Mouse (Mus musculus) liver, embryonic 14.5 days (tissue): ENCODE results near the gene Exoc4. TPM values are rescaled to one million over a fixed set of nuclear protein-coding genes. Genes with fewer than 3 reads are reported as not detected.

Experiments used
- ATAC-seq: fragments of 200-750 bp; cut with Nextera tagmentation; 2 replicates; pipeline ENCODE4 v1.8.0; 2017; ENCODE audit warnings: moderate number of reproducible peaks, mild to moderate bottlenecking, moderate library complexity; ENCODE audit not compliant: insufficient read depth
- DNase-seq, 3 experiments: peaks; one replicate each; pipeline ENCODE4 v3.0.0-alpha.2; 2012 to 2013; ENCODE audit warnings: low read depth in 3 of 3, low spot score in 3 of 3
- H3K27ac ChIP-seq: fragments of 300-500 bp; sonication (generic); 2 replicates; pipeline ENCODE4 v1.5.1; 2014; ENCODE audit warnings: moderate library complexity, mild to moderate bottlenecking, control low read depth, inconsistent platforms
- H3K27me3 ChIP-seq: fragments of 300-500 bp; sonication (generic); 2 replicates; pipeline ENCODE4 v1.6.1; 2014; ENCODE audit warnings: mild to moderate bottlenecking, low read length, moderate library complexity; ENCODE audit not compliant: control insufficient read depth, insufficient read depth
- H3K36me3 ChIP-seq: fragments of 300-500 bp; sonication (generic); replicated peaks from 2 replicates; pipeline ENCODE4 v1.6.1; 2014; ENCODE audit warnings: low read depth; ENCODE audit not compliant: control insufficient read depth, insufficient read depth
- H3K4me1 ChIP-seq, 2 experiments: fragments of 200-500 bp in 1 of 2; fragments of 300-500 bp in 1 of 2; sonication (generic) in 1 of 2; replicated peaks; 2 replicates each; pipeline ENCODE4 v1.6.1; 2012 to 2014; ENCODE audit warnings: antibody characterized with exemption in 1 of 2, inconsistent platforms in 1 of 2, low read length in 1 of 2; ENCODE audit not compliant: control insufficient read depth in 2 of 2, insufficient read depth in 2 of 2
- H3K4me2 ChIP-seq: fragments of 300-500 bp; sonication (generic); 2 replicates; pipeline ENCODE4 v1.6.1; 2014; ENCODE audit warnings: low read depth, mild to moderate bottlenecking, control low read depth, moderate library complexity
- H3K4me3 ChIP-seq, 2 experiments: fragments of 200-500 bp in 1 of 2; fragments of 300-500 bp in 1 of 2; sonication (generic) in 1 of 2; 2 replicates each; pipeline ENCODE4 v1.5.1; 2012 to 2014; ENCODE audit warnings: low read depth in 2 of 2, low read length in 2 of 2, mild to moderate bottlenecking in 2 of 2, control low read depth in 1 of 2, inconsistent platforms in 1 of 2, moderate library complexity in 1 of 2; ENCODE audit not compliant: insufficient read depth in 1 of 2
- H3K9ac ChIP-seq: fragments of 300-500 bp; sonication (generic); replicated peaks from 2 replicates; pipeline ENCODE4 v1.6.1; 2014; ENCODE audit warnings: mild to moderate bottlenecking, control low read depth, moderate library complexity
- H3K9me3 ChIP-seq: fragments of 300-500 bp; sonication (generic); 2 replicates; pipeline ENCODE4 v1.6.1; 2016; ENCODE audit warnings: low read length, mixed read lengths; ENCODE audit not compliant: control insufficient read depth
- CTCF ChIP-seq: IDR thresholded peaks from 2 replicates; pipeline ENCODE4 v1.5.1; 2016; ENCODE audit warnings: antibody characterized with exemption, low read depth, control low read depth
- EP300 ChIP-seq: IDR thresholded peaks from 2 replicates; pipeline ENCODE4 v1.6.1; 2016; ENCODE audit warnings: antibody characterized with exemption, low read depth
- WGBS: fragments of 180-500 bp; shearing (Covaris S2); extraction: QIAGEN DNeasy Blood & Tissue Kit; methylation state at CpG from one replicate; pipeline ENCODE4 v1.1.7; 2014; ENCODE audit not compliant: insufficient replicate concordance; 5-methylcytosine and 5-hydroxymethylcytosine counted together
- polyA plus RNA-seq, 2 experiments: library from polyadenylated mRNA; depleted of rRNA in 1 of 2; stranded (reverse) in 1 of 2; unstranded in 1 of 2; fragments of >200 nt; fragmentation: Nextera tagmentation in 1 of 2; extraction: Ambion mirVana in 1 of 2; gene quantifications; 2 replicates each; pipeline versions ENCODE4 v1.2.1 to v1.2.3; 2012 to 2014

Exoc4 gene
- polyA plus RNA-seq, 2 experiments, result 4.9 to 7.0 TPM

- Histone ChIP-seq H3K9ac (no peak overlapping the region), H3K36me3 (no peaks in the 10 kb centered on the region), H3K4me1 (no peaks in the 10 kb centered on the region), H3K9me3 (no peaks in the 10 kb centered on the region), H3K27me3 (no peaks in the 10 kb centered on the region), H3K27ac (no peak overlapping the region), H3K4me3 (no peak overlapping the region), H3K4me2 (no peak overlapping the region)
- ATAC-seq (no peak), DNase-seq (no peak)
- no peak for TF ChIP-seq CTCF
- no peak for TF ChIP-seq EP300
- WGBS, result 80% methylated on average over 4 of the region's 4 CpGs
Measured at GRCm38 (mm10) chr6:33708907-33709306, 460.0 kb downstream of the Exoc4 start.

- no peak overlapping the region for H3K27ac ChIP-seq
- no peaks in the 10 kb centered on the region for H3K9me3 ChIP-seq
- no peak overlapping the region for H3K4me3 ChIP-seq
- H3K36me3 ChIP-seq, result no peaks in the 10 kb centered on the region
- no peak for ATAC-seq
- no peaks in the 10 kb centered on the region for H3K4me1 ChIP-seq
- no peaks in the 10 kb centered on the region for H3K27me3 ChIP-seq
- no peak for DNase-seq
- no peak overlapping the region for H3K4me2 ChIP-seq
- no peak overlapping the region for H3K9ac ChIP-seq
- TF ChIP-seq EP300 (no peak), CTCF (no peak)
- 73% methylated on average over 5 of the region's 5 CpGs for WGBS
Measured at GRCm38 (mm10) chr6:33709340-33709739, 460.5 kb downstream of the Exoc4 start.

- Histone ChIP-seq H3K36me3 (no peaks in the 10 kb centered on the region), H3K27ac (no peak overlapping the region), H3K27me3 (no peaks in the 10 kb centered on the region), H3K9ac (no peak overlapping the region), H3K4me3 (no peak overlapping the region), H3K9me3 (no peaks in the 10 kb centered on the region), H3K4me1 (no peaks in the 10 kb centered on the region), H3K4me2 (no peak overlapping the region)
- WGBS, result 57% methylated on average over 3 of the region's 3 CpGs
- DNase-seq (no peak), ATAC-seq (no peak)
- TF ChIP-seq EP300, result no peak
- TF ChIP-seq CTCF, result no peak
Measured at GRCm38 (mm10) chr6:33711742-33712141, 462.9 kb downstream of the Exoc4 start.

GRCm38 (mm10) chr6:33712540-33713118, 463.7 kb downstream of the Exoc4 start:
- H3K36me3 ChIP-seq, result no peaks in the 10 kb centered on the region
- no peaks in the 10 kb centered on the region for H3K9me3 ChIP-seq
- DNase-seq (no peak), ATAC-seq (no peak)
- WGBS, result 71% methylated on average over 7 of the region's 7 CpGs
- no peak overlapping the region for H3K27ac ChIP-seq
- no peak overlapping the region for H3K4me3 ChIP-seq
- no peak for TF ChIP-seq EP300
- TF ChIP-seq CTCF, result no peak
- no peaks in the 10 kb centered on the region for H3K4me1 ChIP-seq
- H3K4me2 ChIP-seq, result no peak overlapping the region
- no peaks in the 10 kb centered on the region for H3K27me3 ChIP-seq
- no peak overlapping the region for H3K9ac ChIP-seq

GRCm38 (mm10) chr6:33716254-33716965, 467.5 kb downstream of the Exoc4 start:
- H3K9me3 ChIP-seq, result no peaks in the 10 kb centered on the region
- H3K4me2 ChIP-seq, result no peak overlapping the region
- no peak overlapping the region for H3K9ac ChIP-seq
- H3K4me1 ChIP-seq, result no peaks in the 10 kb centered on the region
- no peak overlapping the region for H3K4me3 ChIP-seq
- no peak for DNase-seq
- no peak overlapping the region for H3K27ac ChIP-seq
- 62% methylated on average over 6 of the region's 6 CpGs for WGBS
- H3K27me3 ChIP-seq, result no peaks in the 10 kb centered on the region
- TF ChIP-seq EP300, result no peak
- TF ChIP-seq CTCF, result no peak
- H3K36me3 ChIP-seq, result no peaks in the 10 kb centered on the region
- no peak for ATAC-seq
